Mouse (Mus musculus) forebrain, embryonic 13.5 days (tissue): Measurements from ENCODE around the gene Tspan15. TPM values are rescaled to one million over a fixed set of nuclear protein-coding genes. Genes with fewer than 3 reads are reported as not detected.

Experiments
- ATAC-seq: fragments of 200-750 bp; cut with Nextera tagmentation; 2 replicates; pipeline ENCODE4 v1.8.0; 2017
- H3K27ac ChIP-seq: fragments of 300-500 bp; sonication (generic); 2 replicates; pipeline ENCODE4 v1.5.1; 2015; ENCODE audit warnings: inconsistent platforms, mild to moderate bottlenecking, moderate library complexity
- H3K27me3 ChIP-seq: fragments of 300-500 bp; sonication (generic); 2 replicates; pipeline ENCODE4 v1.6.1; 2015; ENCODE audit warnings: mild to moderate bottlenecking, inconsistent platforms
- H3K36me3 ChIP-seq: fragments of 300-500 bp; sonication (generic); 2 replicates; pipeline ENCODE4 v1.6.1; 2015; ENCODE audit warnings: mild to moderate bottlenecking, inconsistent platforms; ENCODE audit not compliant: poor library complexity, severe bottlenecking
- H3K4me1 ChIP-seq: fragments of 300-500 bp; sonication (generic); 2 replicates; pipeline ENCODE4 v1.6.1; 2015; ENCODE audit warnings: inconsistent platforms
- H3K4me2 ChIP-seq: fragments of 300-500 bp; sonication (generic); 2 replicates; pipeline ENCODE4 v1.6.1; 2015; ENCODE audit warnings: inconsistent platforms, mild to moderate bottlenecking, moderate library complexity
- H3K4me3 ChIP-seq: fragments of 300-500 bp; sonication (generic); 2 replicates; pipeline ENCODE4 v1.5.1; 2015; ENCODE audit warnings: mild to moderate bottlenecking, inconsistent platforms
- H3K9ac ChIP-seq: fragments of 300-500 bp; sonication (generic); 2 replicates; pipeline ENCODE4 v1.6.1; 2015; ENCODE audit warnings: mild to moderate bottlenecking, inconsistent platforms
- H3K9me3 ChIP-seq: fragments of 300-500 bp; sonication (generic); replicated peaks from 2 replicates; pipeline ENCODE4 v1.6.1; 2016; ENCODE audit warnings: inconsistent platforms
- WGBS: fragments of 180-500 bp; shearing (Covaris S2); methylation state at CpG from one replicate; pipeline ENCODE4 v1.1.7; 2015; 5-methylcytosine and 5-hydroxymethylcytosine counted together
- polyA plus RNA-seq: library from polyadenylated mRNA; unstranded; fragments of >200 nt; fragmentation: Nextera tagmentation; extraction: Ambion mirVana; gene quantifications from 2 replicates; pipeline ENCODE4 v1.2.1, GENCODE M21; 2015

Tspan15 gene
- polyA plus RNA-seq, 1 experiment from 2014 or later, result 14.2 TPM

DNA sequence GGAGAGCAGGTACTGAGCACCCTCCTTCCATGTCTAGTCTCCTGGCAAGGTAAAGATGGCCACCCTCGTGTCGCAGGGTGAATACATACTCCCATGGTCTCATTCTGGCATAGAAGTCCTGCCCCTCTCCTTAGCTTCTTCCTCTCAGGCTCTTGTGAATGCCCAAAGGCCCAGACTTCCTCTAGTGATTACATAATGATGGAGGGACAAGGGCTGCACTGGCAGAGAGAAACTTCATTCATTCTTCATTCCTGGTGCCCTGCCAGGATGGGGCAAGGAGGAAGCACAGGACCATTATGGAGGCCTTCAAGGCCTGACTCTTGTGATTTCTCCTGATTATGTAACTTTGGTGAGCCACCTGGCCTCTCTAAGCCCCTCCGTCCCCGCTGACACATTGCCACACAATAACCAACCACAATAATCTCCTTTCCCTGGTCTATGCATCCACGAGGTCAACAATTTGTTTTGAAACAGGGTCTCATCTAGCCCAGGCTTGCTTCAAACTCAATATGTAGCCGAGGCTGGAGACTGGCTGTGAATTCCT lies 48.5 kb downstream of the Tspan15 start:
- H3K4me2 ChIP-seq, result no peak overlapping the region
- ATAC-seq, result no peak
- H3K9ac ChIP-seq, result no peak overlapping the region
- WGBS, result 74% methylated on average over 6 of the region's 6 CpGs
- H3K4me3 ChIP-seq, result no peak overlapping the region
- no peak overlapping the region for H3K27ac ChIP-seq
- H3K9me3 ChIP-seq, result 0 out of 2 replicates have a peak, but pooled peaks cover 9% of the 10 kb centered on the region
- no peaks in the 10 kb centered on the region for H3K4me1 ChIP-seq
- H3K27me3 ChIP-seq, result peaks cover 11% of the 10 kb centered on the region
- no peaks in the 10 kb centered on the region for H3K36me3 ChIP-seq

GRCm38 (mm10) chr10:62181701-62182100 lies 49.4 kb downstream of the Tspan15 start:
- 39% methylated on average over 3 of the region's 3 CpGs for WGBS
- H3K27ac ChIP-seq, result no peak overlapping the region
- H3K36me3 ChIP-seq, result no peaks in the 10 kb centered on the region
- H3K9ac ChIP-seq, result no peak overlapping the region
- no peak overlapping the region for H3K4me2 ChIP-seq
- H3K4me3 ChIP-seq, result no peak overlapping the region
- no peaks in the 10 kb centered on the region for H3K4me1 ChIP-seq
- no peak for ATAC-seq
- H3K27me3 ChIP-seq, result peaks cover 11% of the 10 kb centered on the region
- 0 out of 2 replicates have a peak, but pooled peaks cover 9% of the 10 kb centered on the region for H3K9me3 ChIP-seq

DNA sequence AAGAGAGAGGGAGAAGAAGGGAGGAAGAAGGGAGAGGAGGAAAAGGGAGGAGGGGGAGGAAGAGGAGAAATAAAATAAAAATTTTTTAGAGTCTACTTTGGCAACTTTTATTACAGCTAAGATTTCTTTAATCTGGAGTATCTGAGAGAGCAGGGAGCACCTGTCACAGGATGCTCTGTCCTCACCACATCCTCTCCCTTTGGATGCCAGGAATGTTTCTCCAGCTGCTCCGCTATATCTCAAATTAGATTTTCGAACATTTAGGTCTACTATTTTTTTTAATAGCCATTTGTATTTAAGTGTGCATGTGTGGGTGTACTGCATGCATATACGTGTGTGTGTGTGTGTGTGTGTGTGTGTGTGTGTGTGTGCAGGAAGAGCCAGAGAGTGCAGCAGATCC lies 51.1 kb downstream of the Tspan15 start:
- 94% methylated on average over 3 of the region's 3 CpGs for WGBS
- H3K4me1 ChIP-seq, result peaks cover 2% of the 10 kb centered on the region; the same call in 1 of the 2 replicates
- no peak overlapping the region for H3K4me2 ChIP-seq
- H3K27ac ChIP-seq, result no peak overlapping the region
- no peak overlapping the region for H3K9ac ChIP-seq
- 0 out of 2 replicates have a peak, but pooled peaks cover 9% of the 10 kb centered on the region for H3K9me3 ChIP-seq
- no peak for ATAC-seq
- no peaks in the 10 kb centered on the region for H3K36me3 ChIP-seq
- peaks cover 11% of the 10 kb centered on the region for H3K27me3 ChIP-seq
- H3K4me3 ChIP-seq, result no peak overlapping the region

DNA sequence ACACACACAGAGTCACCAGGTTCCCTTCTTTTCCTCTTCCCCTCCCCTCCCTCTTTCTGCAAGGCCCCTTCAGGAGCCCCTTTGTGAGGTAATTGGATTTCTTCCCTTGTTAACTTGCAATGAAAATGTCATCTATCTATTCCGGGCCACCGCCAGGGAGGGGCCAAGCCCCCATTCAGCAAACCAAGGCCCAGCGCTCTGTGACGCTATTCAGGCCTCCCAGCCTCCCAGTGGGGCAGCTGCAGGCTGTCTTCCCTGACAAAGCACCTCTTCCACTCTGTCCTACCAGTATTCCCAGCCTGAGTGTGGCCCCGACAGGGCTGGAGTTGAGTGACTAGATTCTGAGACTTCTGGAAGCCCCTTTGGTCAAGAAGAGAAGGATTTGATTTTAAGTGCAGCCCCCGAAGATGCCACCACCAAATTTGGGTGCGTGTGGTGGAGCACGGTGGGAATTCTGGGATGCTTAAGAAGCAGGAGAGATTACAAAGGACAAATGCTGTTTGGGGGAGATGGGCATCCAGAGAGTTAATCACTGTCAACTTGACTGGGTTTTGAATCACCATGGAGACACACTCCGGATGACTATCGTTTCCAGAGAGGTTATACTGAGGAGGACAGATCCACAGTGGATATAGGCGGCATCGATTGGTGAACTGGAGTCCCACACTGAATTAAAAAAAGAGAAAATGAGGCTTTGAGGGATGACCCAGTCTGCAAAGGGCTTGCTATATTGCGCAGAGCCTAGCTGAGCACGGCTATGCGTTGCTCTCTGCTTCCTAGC lies 56.3 kb downstream of the Tspan15 start:
- WGBS, result 24% methylated on average over 15 of the region's 15 CpGs
- no peak for ATAC-seq
- Histone ChIP-seq H3K36me3 (no peaks in the 10 kb centered on the region), H3K9ac (no peak overlapping the region), H3K27ac (no peak overlapping the region), H3K4me2 (no peak overlapping the region), H3K9me3 (0 out of 2 replicates have a peak, but pooled peaks cover 9% of the 10 kb centered on the region), H3K4me1 (peaks cover 22% of the 10 kb centered on the region; the same call in 1 of the 2 replicates), H3K27me3 (peaks cover 3% of the 10 kb centered on the region; the same call in 1 of the 2 replicates), H3K4me3 (no peak overlapping the region)

DNA sequence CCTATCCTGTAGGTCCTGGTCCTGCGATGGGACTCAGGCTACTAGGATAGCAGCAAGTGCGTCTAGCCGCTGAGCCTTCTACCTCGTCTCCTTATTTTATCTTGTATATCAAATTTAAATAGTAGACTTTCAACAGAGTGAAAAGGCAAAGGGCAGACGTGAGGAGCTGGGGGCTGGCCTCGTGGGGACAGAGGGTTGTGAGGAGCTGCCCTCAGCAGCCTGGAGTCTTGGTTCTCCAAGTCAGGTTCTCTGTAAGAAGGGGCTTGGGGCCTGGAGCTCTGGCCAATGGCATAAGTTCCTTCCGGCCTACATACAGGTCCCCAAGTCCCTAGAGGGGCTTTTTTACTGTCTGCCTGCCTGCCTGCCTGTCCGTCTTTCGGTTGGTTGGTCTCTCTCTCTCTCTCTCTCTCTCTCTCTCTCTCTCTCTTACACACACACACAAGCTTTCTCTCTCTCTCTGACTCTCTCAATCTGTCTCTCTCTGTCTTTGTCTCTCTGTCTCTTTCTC lies 57.1 kb downstream of the Tspan15 start:
- ATAC-seq, result no peak
- Histone ChIP-seq H3K4me1 (peaks cover 22% of the 10 kb centered on the region; the same call in 1 of the 2 replicates), H3K9me3 (0 out of 2 replicates have a peak, but pooled peaks cover 9% of the 10 kb centered on the region), H3K27ac (no peak overlapping the region), H3K36me3 (no peaks in the 10 kb centered on the region), H3K27me3 (peaks cover 3% of the 10 kb centered on the region; the same call in 1 of the 2 replicates), H3K9ac (0 out of 2 replicates have a peak overlapping the region, but pooled peaks have one; percentile 16), H3K4me2 (no peak overlapping the region), H3K4me3 (no peak overlapping the region)
- 13% methylated on average over 9 of the region's 9 CpGs for WGBS

GRCm38 (mm10) chr10:62172841-62173553 lies 58.1 kb downstream of the Tspan15 start:
- Histone ChIP-seq H3K4me3 (no peak overlapping the region), H3K27me3 (peaks cover under 1% of the 10 kb centered on the region; the same call in 1 of the 2 replicates), H3K4me2 (no peak overlapping the region), H3K4me1 (peaks cover 22% of the 10 kb centered on the region; the same call in 1 of the 2 replicates), H3K27ac (no peak overlapping the region), H3K9ac (no peak overlapping the region), H3K36me3 (no peaks in the 10 kb centered on the region), H3K9me3 (0 out of 2 replicates have a peak, but pooled peaks cover 2% of the 10 kb centered on the region)
- 3% methylated on average over 9 of the region's 9 CpGs for WGBS
- ATAC-seq, result no peak

GRCm38 (mm10) chr10:62162410-62162809 lies 68.6 kb downstream of the Tspan15 start:
- H3K4me3 ChIP-seq, result no peak overlapping the region
- no peak for ATAC-seq
- H3K4me2 ChIP-seq, result no peak overlapping the region
- no peak overlapping the region for H3K9ac ChIP-seq
- H3K36me3 ChIP-seq, result no peaks in the 10 kb centered on the region
- 71% methylated on average over 10 of the region's 10 CpGs for WGBS
- H3K4me1 ChIP-seq, result no peaks in the 10 kb centered on the region
- no peak overlapping the region for H3K27ac ChIP-seq
- H3K27me3 ChIP-seq, result no peaks in the 10 kb centered on the region
- peaks cover 2% of the 10 kb centered on the region; the same call in 1 of the 2 replicates for H3K9me3 ChIP-seq

- Histone ChIP-seq H3K9ac (no peak overlapping the region), H3K4me3 (no peak overlapping the region), H3K36me3 (no peaks in the 10 kb centered on the region), H3K4me2 (no peak overlapping the region), H3K27me3 (peaks cover 6% of the 10 kb centered on the region; the same call in 1 of the 2 replicates), H3K9me3 (no peaks in the 10 kb centered on the region), H3K4me1 (no peaks in the 10 kb centered on the region), H3K27ac (no peak overlapping the region)
- 3% methylated on average over 7 of the region's 7 CpGs for WGBS
- no peak for ATAC-seq
Measured at GRCm38 (mm10) chr10:62149929-62150328, 81.1 kb downstream of the Tspan15 start.

GRCm38 (mm10) chr10:62147466-62148248 lies 83.4 kb downstream of the Tspan15 start:
- H3K36me3 ChIP-seq, result no peaks in the 10 kb centered on the region
- no peak overlapping the region for H3K4me2 ChIP-seq
- H3K4me1 ChIP-seq, result no peaks in the 10 kb centered on the region
- H3K27ac ChIP-seq, result no peak overlapping the region
- H3K9ac ChIP-seq, result no peak overlapping the region
- 43% methylated on average over 12 of the region's 12 CpGs for WGBS
- no peak overlapping the region for H3K4me3 ChIP-seq
- peaks cover 6% of the 10 kb centered on the region for H3K27me3 ChIP-seq
- ATAC-seq, result no peak
- H3K9me3 ChIP-seq, result no peaks in the 10 kb centered on the region

DNA sequence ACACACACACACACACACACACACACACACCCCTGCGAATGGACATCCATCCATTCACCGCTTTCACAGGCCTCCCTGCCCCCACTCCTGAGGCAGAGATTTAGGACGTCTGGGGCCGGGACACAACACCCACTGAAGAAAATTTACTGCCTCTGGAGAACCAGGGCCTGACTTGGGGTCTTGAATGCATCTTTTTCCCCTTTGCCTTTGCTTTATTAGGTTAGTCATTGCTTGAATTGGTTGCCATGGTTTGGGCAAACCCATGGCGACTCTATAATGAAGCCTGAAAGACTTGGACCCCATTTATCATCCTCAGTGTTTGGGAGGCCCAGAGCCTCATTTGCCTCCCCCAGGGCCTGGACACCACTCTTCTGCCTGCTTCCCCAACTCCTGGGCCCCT lies 85.1 kb downstream of the Tspan15 start:
- H3K4me1 ChIP-seq, result no peaks in the 10 kb centered on the region
- H3K4me3 ChIP-seq, result no peak overlapping the region
- H3K27me3 ChIP-seq, result peaks cover 6% of the 10 kb centered on the region
- no peak overlapping the region for H3K4me2 ChIP-seq
- 54% methylated on average over 5 of the region's 5 CpGs for WGBS
- no peak overlapping the region for H3K27ac ChIP-seq
- no peaks in the 10 kb centered on the region for H3K9me3 ChIP-seq
- H3K36me3 ChIP-seq, result no peaks in the 10 kb centered on the region
- ATAC-seq, result no peak
- H3K9ac ChIP-seq, result no peak overlapping the region

DNA sequence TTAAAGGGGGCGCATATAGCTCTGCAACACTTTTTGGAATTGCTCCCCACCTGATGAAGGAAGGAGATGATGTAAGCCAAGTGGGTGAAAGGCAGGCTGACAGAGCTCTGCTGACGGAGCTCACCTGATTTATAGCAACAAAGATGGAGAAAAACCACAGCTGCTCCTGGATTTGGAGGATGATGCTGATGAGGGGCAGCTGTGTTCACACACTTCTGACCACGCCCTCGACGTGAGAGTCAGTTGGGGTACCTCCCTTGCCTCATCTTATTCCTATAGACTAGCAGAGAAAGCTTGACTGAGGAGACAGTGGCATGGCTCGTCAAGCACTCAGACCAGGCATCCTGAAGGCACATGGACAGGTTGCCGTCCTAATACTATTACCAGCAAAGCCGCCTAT lies 87.2 kb downstream of the Tspan15 start, which contains the start of gene Fam241b:
Gene Fam241b, minus strand, starts transcription at position 101 of the 400 bp plus-strand sequence.
- Histone ChIP-seq H3K9me3 (no peaks in the 10 kb centered on the region), H3K27me3 (peaks cover 5% of the 10 kb centered on the region; the same call in 1 of the 2 replicates), H3K4me1 (no peaks in the 10 kb centered on the region), H3K27ac (no peak within 1 kb of the TSS), H3K4me3 (no peak within 1 kb of the TSS), H3K4me2 (no peak within 1 kb of the TSS), H3K36me3 (no peaks in the 10 kb centered on the region), H3K9ac (no peak within 1 kb of the TSS)
- ATAC-seq, result no peak
- WGBS, result 71% methylated on average over 8 of the region's 8 CpGs
